Comparison of ENCODE assay signal across 27 mouse cellular contexts in the genomic region with DNA sequence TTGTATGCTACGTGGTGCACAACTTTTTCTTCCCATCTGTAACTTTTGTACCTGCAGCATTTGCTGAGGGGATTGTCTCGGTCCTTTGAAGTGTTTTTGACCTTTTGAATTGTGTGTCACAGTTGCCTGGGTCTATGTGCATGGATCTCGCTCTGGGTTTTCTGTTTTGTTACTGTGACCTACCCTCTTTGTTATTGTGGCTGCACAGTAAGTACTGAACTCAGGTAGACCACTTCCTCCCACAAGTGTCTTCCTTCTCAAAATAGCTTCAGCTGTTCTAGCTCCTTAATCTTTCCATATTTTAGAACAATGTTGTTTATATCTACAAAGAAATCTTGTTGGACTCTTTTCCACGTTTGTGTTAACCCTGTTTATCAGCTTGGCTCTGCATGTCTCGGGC.
DNase-seq lines count a peak whose midpoint lies in the region; ATAC-seq and TF ChIP-seq lines count a peak whose summit lies in the region.
"Had no signal": no experiment of that assay in that cellular context is flagged by ENCODE, and none has a peak within 500 bp of the region (broad histone marks: within the 10 kb centered on the region; RNA-seq: fewer than 3 reads in every experiment).

No protein-coding gene starts in this region.

- intact Hi-C loops in left cerebral cortex, postnatal 36 days (cut with DNase I) = no loop called here

- no peak overlapping the region for H3K4me2 ChIP-seq in stomach, postnatal 0 days (replicated peaks; ENCODE audit: low read depth)
- H3K4me2 ChIP-seq: embryonic facial prominence, embryonic 12.5 days; embryonic facial prominence, embryonic 15.5 days; heart, embryonic 12.5 days; heart, embryonic 15.5 days; hindbrain, embryonic 14.5 days; intestine, embryonic 15.5 days had no signal

- WGBS in stomach, postnatal 0 days = 63% methylated on average over 5 of the region's 5 CpGs

- no peak overlapping the region for H3K4me3 ChIP-seq in stomach, postnatal 0 days (ENCODE audit: low read depth, low read length)
- H3K4me3 ChIP-seq: embryonic facial prominence, embryonic 12.5 days; embryonic facial prominence, embryonic 15.5 days; gastrocnemius, adult 2 months; heart, embryonic 12.5 days; heart, embryonic 15.5 days; intestine, embryonic 15.5 days had no signal

- DNase-seq in thymus, postnatal 14 days = peak; percentile 7
- no peak for DNase-seq in thymus, postnatal 10 days (ENCODE audit: low spot score in 2 of 2)
- peak; percentile 2 to 6 for DNase-seq in CD8-positive naive resting alpha-beta T cell, adult 2 months (ENCODE audit: low read depth in 2 of 2, low spot score in 2 of 2)
- peak; percentile 33 for DNase-seq in induced T-regulatory cell, adult 2 months (ENCODE audit: low read depth)
- DNase-seq in kidney, adult 11 months = no peak
- DNase-seq in stomach, postnatal 0 days (ENCODE audit: low spot score) = no peak
- DNase-seq in left cerebral cortex, postnatal 36 days (ENCODE audit: low spot score in 2 of 2) = no peak
- DNase-seq: adrenal gland, postnatal 10 days; adrenal gland, postnatal 36 days; B cell, adult 2 months; cerebellum, adult 18-20 months; cerebellum, adult 9-10 months; cerebellum, postnatal 14 days; forebrain, postnatal 0 days; gastrocnemius, adult 2 months; gastrocnemius, postnatal 14 days; heart, adult 11 months; heart, postnatal 10 days; heart, postnatal 4 days had no signal

- H3K27ac ChIP-seq in stomach, postnatal 0 days (replicated peaks) = no peak overlapping the region
- H3K27ac ChIP-seq: embryonic facial prominence, embryonic 12.5 days; embryonic facial prominence, embryonic 15.5 days; gastrocnemius, adult 2 months; heart, embryonic 15.5 days; hindbrain, embryonic 14.5 days; hindbrain, postnatal 0 days; intestine, embryonic 15.5 days had no signal

- H3K36me3 ChIP-seq in stomach, postnatal 0 days (ENCODE audit: control insufficient read depth, insufficient read depth, low read length) = no peaks in the 10 kb centered on the region
- H3K36me3 ChIP-seq: embryonic facial prominence, embryonic 12.5 days; embryonic facial prominence, embryonic 15.5 days; heart, embryonic 12.5 days; heart, embryonic 15.5 days; intestine, embryonic 15.5 days had no signal

- no peak for TF ChIP-seq CTCF in stomach, postnatal 0 days (IDR thresholded peaks at IDR 0.05; ENCODE audit: low read depth)

- no peak overlapping the region for H3K9ac ChIP-seq in stomach, postnatal 0 days (ENCODE audit: low read length)
- H3K9ac ChIP-seq: embryonic facial prominence, embryonic 12.5 days; embryonic facial prominence, embryonic 15.5 days; forebrain, postnatal 0 days; heart, embryonic 12.5 days; heart, embryonic 15.5 days; hindbrain, embryonic 14.5 days; intestine, embryonic 15.5 days had no signal

- no peaks in the 10 kb centered on the region for H3K27me3 ChIP-seq in stomach, postnatal 0 days (ENCODE audit: control insufficient read depth, insufficient read depth, low read length)
- H3K27me3 ChIP-seq: embryonic facial prominence, embryonic 12.5 days; embryonic facial prominence, embryonic 15.5 days; heart, embryonic 12.5 days; heart, embryonic 15.5 days; intestine, embryonic 15.5 days had no signal

- ATAC-seq in stomach, postnatal 0 days (ENCODE audit: low FRiP score, low TSS enrichment) = no peak
- ATAC-seq: forebrain, embryonic 14.5 days; forebrain, postnatal 0 days; hindbrain, postnatal 0 days; intestine, embryonic 15.5 days had no signal

- H3K9me3 ChIP-seq in stomach, postnatal 0 days (ENCODE audit: control insufficient read depth, low read length) = no peaks in the 10 kb centered on the region
- H3K9me3 ChIP-seq: embryonic facial prominence, embryonic 12.5 days; embryonic facial prominence, embryonic 15.5 days; heart, embryonic 12.5 days; heart, embryonic 15.5 days; intestine, embryonic 15.5 days had no signal

- H3K4me1 ChIP-seq in stomach, postnatal 0 days (replicated peaks; ENCODE audit: control insufficient read depth, insufficient read depth) = no peaks in the 10 kb centered on the region
- H3K4me1 ChIP-seq: embryonic facial prominence, embryonic 12.5 days; embryonic facial prominence, embryonic 15.5 days; heart, embryonic 15.5 days; intestine, embryonic 15.5 days had no signal

- TF ChIP-seq EP300 in stomach, postnatal 0 days (optimal IDR thresholded peaks at IDR 0.05) = no peak

Comparison
In these comparisons a context has a peak if more than half of its experiments do, and no peak if none do; other contexts are left out.
1. DNase-seq: peak in thymus, postnatal 14 days (single experiment), CD8-positive naive resting alpha-beta T cell, adult 2 months (2 of 2) and induced T-regulatory cell, adult 2 months (single experiment); none in thymus, postnatal 10 days (0 of 2), kidney, adult 11 months (single experiment), stomach, postnatal 0 days (single experiment) and left cerebral cortex, postnatal 36 days (0 of 2).